Mouse (Mus musculus) cerebellum, postnatal 4 days (tissue): ENCODE results near the gene Rilpl1.

Experiments
- DNase-seq, 2 experiments: peaks; one replicate each; pipeline ENCODE4 v3.0.0; 2022; ENCODE audit warnings: low spot score in 2 of 2, mixed read lengths in 1 of 2

The Rilpl1 gene

GRCm38 (mm10) chr5:124453339-124454081 lies 77.7 kb downstream of the Rilpl1 start:
- peak in 1 of 2 experiments; percentile 47 for DNase-seq

- no peak for DNase-seq
These were observed 78.5 kb downstream of the Rilpl1 start for GRCm38 (mm10) chr5:124452494-124453228.

- no peak for DNase-seq
These were observed 80.4 kb downstream of the Rilpl1 start for GRCm38 (mm10) chr5:124450641-124451340.

GRCm38 (mm10) chr5:124450051-124450450 lies 81.1 kb downstream of the Rilpl1 start:
- DNase-seq, result no peak

- no peak for DNase-seq
These were observed 81.7 kb downstream of the Rilpl1 start for GRCm38 (mm10) chr5:124449494-124449893.

- peak in 1 of 2 experiments; percentile 22 for DNase-seq
These were observed 84.8 kb downstream of the Rilpl1 start for GRCm38 (mm10) chr5:124446301-124446881.

GRCm38 (mm10) chr5:124445621-124446293 lies 85.4 kb downstream of the Rilpl1 start:
- peak in 1 of 2 experiments; percentile 39 for DNase-seq

GRCm38 (mm10) chr5:124444661-124445561 lies 86.3 kb downstream of the Rilpl1 start:
- DNase-seq, result peak; percentile 32 to 73

- no peak for DNase-seq
These were observed 87.0 kb downstream of the Rilpl1 start for GRCm38 (mm10) chr5:124444208-124444607.
